Mouse (Mus musculus) forelimb bud, embryonic 11.5 days (tissue): ENCODE measurements around the gene Naa40.

Experiments
- DNase-seq: peaks from one replicate; pipeline ENCODE4 v3.0.0-alpha.2; 2012; ENCODE audit warnings: low read depth, low spot score

Naa40 gene

GRCm38 (mm10) chr19:7181496-7181895 is 59.5 kb downstream of the Naa40 start:
- no peak for DNase-seq

GRCm38 (mm10) chr19:7180756-7181405 is 60.1 kb downstream of the Naa40 start:
- no peak for DNase-seq

GRCm38 (mm10) chr19:7178841-7179452 is 62.0 kb downstream of the Naa40 start:
- no peak for DNase-seq

GRCm38 (mm10) chr19:7177804-7178511 is 63.0 kb downstream of the Naa40 start:
- no peak for DNase-seq

GRCm38 (mm10) chr19:7176041-7176696 is 64.8 kb downstream of the Naa40 start:
- DNase-seq, result no peak
